Mouse (Mus musculus): ENCODE measurements around the gene Pold3. TPM values are rescaled to one million over a fixed set of nuclear protein-coding genes. Genes with fewer than 3 reads are reported as not detected.
"Not testable (repeated sequence)": the region's sequence is repeated elsewhere in the genome, so short reads cannot be mapped to it uniquely, and the experiment has no call there.

Pold3 gene
- polyA plus RNA-seq, 1 experiment from 2014 or later = 43.7 TPM

DNA sequence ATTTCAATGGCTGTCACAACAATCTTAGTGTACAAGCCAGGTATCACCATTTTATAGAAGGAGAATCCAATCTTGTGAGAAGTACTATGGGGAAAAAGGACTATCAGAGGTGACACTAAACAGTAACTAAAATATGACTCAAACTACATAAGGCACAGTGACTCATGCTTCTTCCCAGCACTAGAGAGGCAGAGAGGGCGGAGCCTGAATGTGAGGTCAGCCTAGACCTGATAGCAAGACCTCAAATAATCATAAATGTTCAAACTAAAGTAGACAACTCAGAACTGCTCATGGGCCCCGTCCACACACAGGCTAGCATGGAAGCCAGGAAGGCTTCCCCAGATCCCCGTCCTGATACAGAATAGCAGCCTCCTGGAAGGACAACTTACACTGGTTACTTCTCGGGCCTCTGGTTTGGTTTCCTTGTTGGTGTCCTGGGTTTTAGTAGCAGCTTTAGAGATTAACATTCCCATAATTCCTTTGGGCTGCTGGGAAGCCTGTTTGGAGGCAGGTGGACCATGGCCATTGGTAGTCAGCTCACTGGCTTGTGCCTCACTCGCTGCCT, 21.3 kb downstream of the Pold3 start:
- no peak overlapping the region for H3K4me3 ChIP-seq
- no peaks in the 10 kb centered on the region for H3K27me3 ChIP-seq
- peaks cover 85% of the 10 kb centered on the region for H3K36me3 ChIP-seq
- H3K9ac ChIP-seq = no peak overlapping the region
- no peak overlapping the region for H3K4me2 ChIP-seq
- no peaks in the 10 kb centered on the region for H3K4me1 ChIP-seq (replicated peaks)
- H3K9me3 ChIP-seq = no peaks in the 10 kb centered on the region
- 97% methylated on average over 5 of the region's 5 CpGs for WGBS
- no peak overlapping the region for H3K27ac ChIP-seq
- ATAC-seq (ENCODE audit: low FRiP score) = no peak

DNA sequence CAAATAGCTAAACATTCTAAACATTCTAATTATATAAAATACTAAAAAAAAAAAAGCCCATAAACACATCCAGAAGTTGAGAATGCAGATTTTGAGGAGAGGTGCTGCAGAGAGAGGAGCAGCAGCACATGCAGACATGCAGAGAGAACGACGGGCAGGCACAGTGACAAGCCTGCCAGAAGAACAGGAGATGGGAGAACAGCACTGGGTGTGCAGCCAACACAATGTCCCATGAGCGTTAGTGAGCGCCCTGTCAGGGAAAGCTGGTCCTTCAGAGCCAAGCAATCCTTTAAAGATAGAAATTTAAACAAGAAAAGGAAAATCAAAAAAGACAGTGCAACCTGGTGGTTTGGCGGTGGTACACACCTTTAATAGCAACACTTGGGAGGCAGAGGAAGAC, 34.5 kb downstream of the Pold3 start:
- ATAC-seq (ENCODE audit: low FRiP score) = no peak
- Histone ChIP-seq H3K4me3 (no peak overlapping the region), H3K9ac (no peak overlapping the region), H3K27me3 (no peaks in the 10 kb centered on the region), H3K4me1 (replicated peaks) (no peaks in the 10 kb centered on the region), H3K4me2 (no peak overlapping the region), H3K36me3 (peaks cover 89% of the 10 kb centered on the region), H3K9me3 (no peaks in the 10 kb centered on the region), H3K27ac (no peak overlapping the region)
- WGBS = 96% methylated on average over 5 of the region's 5 CpGs

DNA sequence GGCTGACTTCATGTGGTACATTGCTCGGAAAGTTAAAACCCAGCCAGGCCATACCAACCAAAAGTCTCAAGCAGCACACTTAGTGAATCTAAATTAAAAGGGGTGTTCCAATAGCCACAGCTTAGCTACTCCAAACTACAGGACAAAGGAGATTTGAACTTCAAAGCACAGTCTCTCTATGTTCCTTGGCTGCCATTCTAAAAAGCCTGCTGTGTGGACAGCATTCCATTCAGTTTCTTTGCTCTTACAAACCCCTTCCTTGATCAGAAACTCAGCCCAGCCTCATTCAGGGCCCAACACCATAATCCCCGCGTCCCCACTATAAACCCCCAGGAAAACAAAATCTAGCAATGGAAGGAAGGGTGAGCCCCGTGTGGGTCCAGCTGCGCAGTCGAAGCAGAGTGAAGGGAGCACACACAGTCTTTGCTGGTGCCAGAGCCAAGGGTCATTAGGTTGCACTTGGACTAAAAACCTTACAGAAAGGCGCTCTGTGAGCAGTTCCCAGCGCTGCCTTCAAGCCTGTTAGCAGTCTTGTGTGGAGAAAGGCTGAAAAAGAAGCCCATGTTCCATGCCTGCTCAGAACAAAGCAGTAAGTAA, 35.1 kb downstream of the Pold3 start:
- Histone ChIP-seq H3K27me3 (no peaks in the 10 kb centered on the region), H3K9me3 (no peaks in the 10 kb centered on the region), H3K9ac (no peak overlapping the region), H3K4me1 (replicated peaks) (no peaks in the 10 kb centered on the region), H3K4me3 (no peak overlapping the region), H3K4me2 (no peak overlapping the region), H3K27ac (no peak overlapping the region), H3K36me3 (peaks cover 92% of the 10 kb centered on the region)
- 85% methylated on average over 8 of the region's 8 CpGs for WGBS
- no peak for ATAC-seq (ENCODE audit: low FRiP score)

DNA sequence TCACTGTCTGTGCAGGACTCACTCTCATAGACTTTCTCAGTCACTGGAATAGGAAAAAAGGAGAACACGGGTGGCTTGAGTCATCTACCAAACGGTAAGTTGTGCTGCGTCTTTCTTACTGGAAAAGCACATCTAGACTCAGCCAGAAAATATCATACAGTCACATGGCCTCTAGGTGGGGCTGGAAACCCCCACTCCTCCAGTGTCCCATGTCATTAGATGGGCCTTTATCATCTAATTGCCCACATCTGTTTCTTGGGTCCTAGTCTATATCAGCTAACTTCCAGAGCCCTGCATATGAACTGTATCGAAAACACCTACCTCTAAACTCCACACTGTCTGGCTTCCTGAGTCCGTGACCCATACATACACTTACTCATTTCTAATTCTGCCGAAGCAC, 37.6 kb downstream of the Pold3 start:
- 92% methylated on average over 6 of the region's 6 CpGs for WGBS
- Histone ChIP-seq H3K36me3 (peaks cover 76% of the 10 kb centered on the region), H3K9me3 (no peaks in the 10 kb centered on the region), H3K27me3 (no peaks in the 10 kb centered on the region), H3K4me3 (no peak overlapping the region), H3K27ac (no peak overlapping the region), H3K4me2 (no peak overlapping the region), H3K9ac (no peak overlapping the region), H3K4me1 (replicated peaks) (no peaks in the 10 kb centered on the region)
- no peak for ATAC-seq (ENCODE audit: low FRiP score)

DNA sequence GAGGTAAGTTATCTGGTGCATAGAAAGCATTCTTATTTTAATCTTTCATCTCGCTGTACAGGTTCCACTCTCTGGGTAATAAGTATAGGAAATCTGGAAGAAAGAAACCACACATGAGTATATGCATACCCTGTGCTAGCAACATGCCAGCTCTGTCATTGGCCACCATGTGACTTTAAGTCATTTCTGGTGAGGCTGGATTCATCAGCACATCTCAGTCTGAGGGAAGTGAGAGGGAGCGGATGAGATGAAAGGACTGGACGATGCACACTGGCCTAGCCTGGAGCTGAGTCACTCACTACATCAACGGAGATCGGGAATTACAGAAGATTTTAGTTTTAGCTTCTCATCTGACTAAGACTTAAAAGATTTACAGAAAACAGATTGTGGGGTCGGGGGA, 38.5 kb downstream of the Pold3 start:
- Histone ChIP-seq H3K4me3 (no peak overlapping the region), H3K9me3 (no peaks in the 10 kb centered on the region), H3K4me1 (replicated peaks) (no peaks in the 10 kb centered on the region), H3K27ac (no peak overlapping the region), H3K27me3 (no peaks in the 10 kb centered on the region), H3K9ac (no peak overlapping the region), H3K4me2 (no peak overlapping the region), H3K36me3 (peaks cover 76% of the 10 kb centered on the region)
- 95% methylated on average over 6 of the region's 6 CpGs for WGBS
- ATAC-seq (ENCODE audit: low FRiP score) = no peak

DNA sequence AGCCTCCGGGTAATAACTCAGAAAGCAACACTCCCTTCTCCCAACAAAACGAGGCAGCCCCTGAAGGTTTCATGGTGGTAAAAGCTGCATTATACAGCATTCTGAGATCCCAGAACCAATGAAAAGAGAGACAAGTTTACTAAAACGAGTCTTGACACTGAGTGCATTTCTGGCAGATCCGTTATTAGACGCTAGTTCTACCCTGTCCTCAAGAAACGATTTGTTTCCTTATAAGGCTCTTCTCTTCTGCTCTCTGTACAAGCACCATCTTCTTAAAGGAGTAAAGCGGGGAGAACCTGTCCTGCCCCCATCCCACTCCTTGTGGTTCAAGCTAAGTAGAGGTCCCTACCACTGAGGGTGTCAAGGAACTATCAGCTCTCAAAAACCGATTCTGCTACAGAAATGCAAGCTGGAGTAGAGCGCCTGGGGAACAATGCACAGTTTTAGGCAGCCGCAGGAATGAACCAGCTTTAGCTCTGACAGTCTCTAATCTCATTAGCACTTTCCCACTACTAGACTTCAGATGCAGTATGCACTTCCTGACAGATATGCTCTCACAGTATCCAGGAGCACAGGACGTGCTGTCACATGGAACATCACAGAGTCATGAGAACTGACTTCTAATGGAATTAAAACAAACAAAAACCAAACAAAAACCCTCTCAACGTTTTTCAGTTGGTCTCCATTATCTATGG, 41.1 kb downstream of the Pold3 start:
- no peak for ATAC-seq (ENCODE audit: low FRiP score)
- Histone ChIP-seq H3K36me3 (peaks cover 59% of the 10 kb centered on the region), H3K27ac (no peak overlapping the region), H3K4me1 (replicated peaks) (no peaks in the 10 kb centered on the region), H3K9ac (no peak overlapping the region), H3K4me2 (no peak overlapping the region), H3K27me3 (no peaks in the 10 kb centered on the region), H3K9me3 (no peaks in the 10 kb centered on the region), H3K4me3 (no peak overlapping the region)
- 79% methylated on average over 12 of the region's 12 CpGs for WGBS

DNA sequence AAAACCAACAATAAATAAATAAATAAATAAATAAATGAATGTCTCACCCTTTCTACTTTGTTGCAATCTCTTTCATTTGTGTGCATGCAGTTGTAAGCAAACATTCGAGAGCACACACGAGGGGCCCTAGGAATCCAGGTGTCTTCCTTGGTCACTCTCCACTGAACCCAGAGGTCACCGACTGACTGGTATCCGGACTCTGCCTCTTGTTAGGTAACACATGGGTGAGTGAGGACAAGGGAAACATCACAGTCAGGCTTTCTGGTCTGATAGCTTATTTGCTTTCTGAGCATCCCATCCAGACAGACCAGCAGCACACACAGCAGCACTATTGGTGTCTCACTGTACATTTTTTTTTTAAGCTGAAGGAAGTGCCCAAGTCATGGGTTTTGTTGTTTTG, 44.3 kb downstream of the Pold3 start:
- peaks cover 27% of the 10 kb centered on the region for H3K36me3 ChIP-seq
- no peak overlapping the region for H3K27ac ChIP-seq
- H3K4me2 ChIP-seq = no peak overlapping the region
- H3K4me3 ChIP-seq = no peak overlapping the region
- 93% methylated on average over 4 of the region's 4 CpGs for WGBS
- H3K9me3 ChIP-seq = no peaks in the 10 kb centered on the region
- H3K27me3 ChIP-seq = no peaks in the 10 kb centered on the region
- no peak for ATAC-seq (ENCODE audit: low FRiP score)
- no peaks in the 10 kb centered on the region for H3K4me1 ChIP-seq (replicated peaks)
- no peak overlapping the region for H3K9ac ChIP-seq

DNA sequence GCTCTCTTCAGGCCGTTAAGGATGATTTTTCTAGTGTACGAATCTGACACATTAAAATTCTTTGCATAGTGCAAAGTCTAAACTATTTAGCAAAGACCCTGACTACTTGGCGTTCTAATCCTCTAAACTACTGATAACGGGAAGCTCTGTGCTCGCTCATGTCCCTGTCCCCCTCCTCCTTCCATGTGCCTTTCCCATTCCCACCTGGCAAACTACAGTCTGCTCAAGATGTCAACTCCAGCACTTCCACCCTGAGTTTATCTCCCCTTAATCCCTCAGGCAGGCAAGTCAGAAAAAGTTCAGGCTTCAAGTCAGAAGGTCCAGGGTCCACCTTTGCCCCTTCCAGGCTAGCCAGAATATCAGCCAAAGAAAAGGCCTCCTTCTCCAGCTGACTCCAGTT, 45.1 kb downstream of the Pold3 start:
- Histone ChIP-seq H3K9ac (no peak overlapping the region), H3K27me3 (no peaks in the 10 kb centered on the region), H3K9me3 (no peaks in the 10 kb centered on the region), H3K4me3 (no peak overlapping the region), H3K27ac (no peak overlapping the region), H3K4me1 (replicated peaks) (no peaks in the 10 kb centered on the region), H3K36me3 (peaks cover 22% of the 10 kb centered on the region), H3K4me2 (no peak overlapping the region)
- no peak for ATAC-seq (ENCODE audit: low FRiP score)
- 93% methylated on average over 5 of the region's 5 CpGs for WGBS

DNA sequence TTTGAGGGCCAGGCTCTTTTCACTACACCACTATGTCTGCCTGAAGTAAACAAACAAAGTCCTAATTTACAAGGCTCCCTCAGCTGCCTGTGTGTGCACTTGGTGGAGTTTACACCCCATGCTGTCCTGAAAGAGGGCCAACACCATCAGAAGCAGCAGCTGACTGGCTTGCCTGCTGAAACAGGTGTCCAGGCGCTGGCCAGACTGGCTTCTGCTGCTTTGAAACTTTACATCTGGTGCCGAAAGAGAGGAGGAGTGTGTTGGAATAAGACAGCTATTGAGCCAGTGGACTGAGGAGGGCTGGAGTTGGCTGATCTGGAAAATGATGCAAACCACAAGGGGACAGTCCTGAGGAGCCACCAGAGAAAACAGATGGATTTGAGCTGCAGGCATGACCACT, 47.4 kb downstream of the Pold3 start:
- Histone ChIP-seq H3K4me2 (no peak overlapping the region), H3K36me3 (peaks cover 16% of the 10 kb centered on the region), H3K27me3 (no peaks in the 10 kb centered on the region), H3K4me3 (no peak overlapping the region), H3K9me3 (no peaks in the 10 kb centered on the region), H3K27ac (no peak overlapping the region), H3K4me1 (replicated peaks) (no peaks in the 10 kb centered on the region), H3K9ac (no peak overlapping the region)
- no peak for ATAC-seq (ENCODE audit: low FRiP score)
- WGBS = 89% methylated on average over 2 of the region's 2 CpGs

DNA sequence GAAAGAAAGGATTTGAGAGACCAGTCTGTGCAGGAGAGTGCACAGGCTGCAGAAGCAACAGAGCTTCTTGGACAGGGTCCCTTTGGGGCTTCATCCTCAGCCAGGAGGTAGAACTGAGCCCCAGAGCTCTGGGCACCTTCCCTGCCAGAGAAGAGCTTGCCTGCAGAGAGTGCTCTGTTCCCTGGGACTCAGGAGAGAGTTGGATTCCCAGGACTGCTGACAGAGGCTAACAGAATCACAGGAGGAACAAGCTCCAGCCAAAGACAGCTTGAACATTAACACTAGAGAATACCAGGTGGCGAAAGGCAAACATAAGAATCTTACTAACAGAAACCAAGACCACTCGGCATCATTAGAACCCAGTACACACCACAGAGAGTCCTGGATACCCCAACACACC, 68.4 kb downstream of the Pold3 start:
- H3K4me1 ChIP-seq (replicated peaks); H3K4me3 ChIP-seq; H3K27me3 ChIP-seq; H3K4me2 ChIP-seq; H3K9ac ChIP-seq; ATAC-seq (ENCODE audit: low FRiP score); H3K36me3 ChIP-seq; H3K9me3 ChIP-seq; H3K27ac ChIP-seq: not testable (repeated sequence)
- 98% methylated on average over 2 of the region's 2 CpGs for WGBS

DNA sequence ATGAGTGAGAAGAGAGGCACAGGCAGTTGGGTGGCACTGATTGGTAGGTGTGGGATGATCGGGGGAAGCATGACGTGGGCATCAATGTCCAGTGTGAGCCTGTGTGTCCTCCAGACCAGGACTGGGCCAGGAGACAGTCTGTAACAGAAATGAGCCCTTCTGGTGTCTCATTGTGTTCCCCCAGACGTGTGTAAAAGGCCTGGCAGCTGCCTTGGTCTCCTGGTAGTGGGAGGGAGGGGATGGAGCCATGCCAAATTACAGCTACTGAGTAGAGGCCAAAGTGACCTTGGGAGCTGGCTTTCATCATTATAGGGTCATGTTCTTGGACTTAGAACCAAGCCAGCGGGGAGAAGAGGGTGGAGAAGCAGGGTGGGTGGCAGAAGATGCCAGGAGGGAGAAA, 69.5 kb downstream of the Pold3 start:
- Histone ChIP-seq H3K27ac (no peak overlapping the region), H3K9ac (no peak overlapping the region), H3K27me3 (no peaks in the 10 kb centered on the region), H3K4me1 (replicated peaks) (no peaks in the 10 kb centered on the region), H3K4me2 (no peak overlapping the region), H3K4me3 (no peak overlapping the region), H3K36me3 (no peaks in the 10 kb centered on the region), H3K9me3 (no peaks in the 10 kb centered on the region)
- ATAC-seq (ENCODE audit: low FRiP score) = no peak
- 73% methylated on average over 4 of the region's 4 CpGs for WGBS

DNA sequence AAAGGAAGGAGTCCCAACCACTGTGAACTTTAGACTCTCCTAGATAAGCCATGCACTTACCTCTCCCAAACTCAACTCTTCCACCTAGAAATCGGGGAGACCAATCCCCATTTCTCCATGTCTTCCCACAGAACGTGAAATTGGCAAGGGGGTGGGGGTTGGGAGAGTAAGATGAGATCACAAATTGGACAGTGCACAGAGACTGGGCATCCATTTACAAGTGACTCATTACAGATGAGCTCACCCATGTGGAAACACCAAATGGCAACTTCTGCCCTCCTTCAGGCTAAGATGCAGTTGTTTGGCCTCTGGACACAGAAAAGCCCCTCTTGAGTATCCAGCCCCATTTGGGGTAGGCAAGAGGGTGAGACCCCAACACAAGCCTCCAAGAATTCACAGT, 74.9 kb downstream of the Pold3 start:
- no peak overlapping the region for H3K9ac ChIP-seq
- no peak overlapping the region for H3K4me3 ChIP-seq
- H3K4me2 ChIP-seq = no peak overlapping the region
- 74% methylated on average over 2 of the region's 2 CpGs for WGBS
- H3K9me3 ChIP-seq = no peaks in the 10 kb centered on the region
- no peak overlapping the region for H3K27ac ChIP-seq
- no peaks in the 10 kb centered on the region for H3K36me3 ChIP-seq
- H3K4me1 ChIP-seq (replicated peaks) = peaks cover 8% of the 10 kb centered on the region; the same call in 1 of the 2 replicates
- no peak for ATAC-seq (ENCODE audit: low FRiP score)
- H3K27me3 ChIP-seq = peaks cover 16% of the 10 kb centered on the region; the same call in 1 of the 2 replicates

DNA sequence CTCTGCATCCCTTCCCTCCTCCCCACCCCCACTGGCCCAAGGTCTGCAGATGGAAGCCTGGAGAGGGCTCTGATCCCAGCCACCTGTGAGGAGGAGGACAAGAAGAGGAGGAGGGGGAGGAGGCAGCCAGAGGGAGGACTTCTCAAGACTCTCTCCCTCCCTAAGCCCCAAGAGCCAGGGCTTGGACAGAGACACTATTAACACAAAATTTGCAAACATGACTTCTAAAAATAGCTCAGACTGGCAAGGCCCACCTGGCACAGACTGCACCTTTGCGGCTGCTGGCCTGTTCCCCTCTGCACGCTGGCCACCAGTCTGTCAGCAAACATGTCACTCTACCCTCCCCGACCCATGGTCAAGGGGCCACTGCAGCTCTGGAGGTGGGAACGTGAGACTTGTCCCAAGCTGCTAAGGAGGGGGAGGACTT, 77.7 kb downstream of the Pold3 start:
- Histone ChIP-seq H3K27me3 (peaks cover 18% of the 10 kb centered on the region; the same call in 1 of the 2 replicates), H3K27ac (no peak overlapping the region), H3K9ac (no peak overlapping the region), H3K4me1 (replicated peaks) (peaks cover 8% of the 10 kb centered on the region; the same call in 1 of the 2 replicates), H3K36me3 (no peaks in the 10 kb centered on the region), H3K4me2 (no peak overlapping the region), H3K4me3 (no peak overlapping the region), H3K9me3 (no peaks in the 10 kb centered on the region)
- 60% methylated on average over 4 of the region's 4 CpGs for WGBS
- ATAC-seq (ENCODE audit: low FRiP score) = no peak
